Mouse (Mus musculus): ENCODE measurements around the gene Rbm33. TPM values are rescaled to one million over a fixed set of nuclear protein-coding genes. Genes with fewer than 3 reads are reported as not detected.

The Rbm33 gene
- total RNA-seq, 4 experiments from 2014 or later = 37.3 to 42.9 (median 39.5) TPM

DNA sequence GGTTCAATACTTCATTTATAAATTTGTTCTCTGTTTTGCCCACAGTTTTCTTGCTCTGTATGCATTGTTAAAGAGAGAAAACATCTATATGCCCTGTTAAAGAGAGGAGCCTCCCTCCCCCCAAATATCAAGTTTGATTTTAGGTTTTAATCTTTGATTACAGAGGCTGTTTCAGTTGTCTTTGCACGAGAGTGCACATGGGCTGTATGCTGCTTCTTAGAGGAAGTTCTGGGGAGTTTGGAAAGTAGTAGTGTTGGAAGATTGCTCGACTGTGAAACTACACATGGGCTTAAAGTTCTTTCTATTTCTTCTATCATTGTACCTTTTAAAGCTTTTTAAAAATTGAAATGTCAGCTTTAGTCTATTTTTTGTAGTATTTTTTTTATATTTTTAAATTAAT is 6.9 kb downstream of the Rbm33 start:
- no peak for DNase-seq (ENCODE audit: low spot score in 2 of 2)

DNA sequence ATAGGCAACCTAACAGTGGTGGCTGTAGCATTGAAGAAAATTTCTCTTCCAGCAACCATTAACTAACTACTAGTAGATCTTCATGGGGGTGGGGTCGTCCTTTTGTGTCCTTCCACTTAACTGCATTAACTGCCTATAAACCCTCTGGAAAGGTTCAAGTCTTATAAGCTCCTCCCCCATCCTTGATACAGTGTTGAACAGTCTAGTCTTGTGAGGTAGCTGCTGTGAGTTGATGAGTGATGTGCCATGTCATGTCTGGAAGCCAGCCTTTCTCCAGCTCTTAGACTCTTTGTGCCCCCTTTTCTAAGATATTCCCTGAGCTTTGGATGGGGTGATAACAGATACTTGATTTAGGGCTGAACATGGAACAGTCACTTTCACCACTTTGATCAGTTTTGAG is 7.5 kb downstream of the Rbm33 start:
- DNase-seq (ENCODE audit: low spot score in 2 of 2) = no peak

- DNase-seq (ENCODE audit: low spot score in 2 of 2) = no peak
Measured at GRCm38 (mm10) chr5:28329024-28329806, 12.3 kb downstream of the Rbm33 start.

- DNase-seq (ENCODE audit: low spot score in 2 of 2) = peak; percentile 21 to 23
Measured at GRCm38 (mm10) chr5:28333731-28334130, 16.8 kb downstream of the Rbm33 start.

DNA sequence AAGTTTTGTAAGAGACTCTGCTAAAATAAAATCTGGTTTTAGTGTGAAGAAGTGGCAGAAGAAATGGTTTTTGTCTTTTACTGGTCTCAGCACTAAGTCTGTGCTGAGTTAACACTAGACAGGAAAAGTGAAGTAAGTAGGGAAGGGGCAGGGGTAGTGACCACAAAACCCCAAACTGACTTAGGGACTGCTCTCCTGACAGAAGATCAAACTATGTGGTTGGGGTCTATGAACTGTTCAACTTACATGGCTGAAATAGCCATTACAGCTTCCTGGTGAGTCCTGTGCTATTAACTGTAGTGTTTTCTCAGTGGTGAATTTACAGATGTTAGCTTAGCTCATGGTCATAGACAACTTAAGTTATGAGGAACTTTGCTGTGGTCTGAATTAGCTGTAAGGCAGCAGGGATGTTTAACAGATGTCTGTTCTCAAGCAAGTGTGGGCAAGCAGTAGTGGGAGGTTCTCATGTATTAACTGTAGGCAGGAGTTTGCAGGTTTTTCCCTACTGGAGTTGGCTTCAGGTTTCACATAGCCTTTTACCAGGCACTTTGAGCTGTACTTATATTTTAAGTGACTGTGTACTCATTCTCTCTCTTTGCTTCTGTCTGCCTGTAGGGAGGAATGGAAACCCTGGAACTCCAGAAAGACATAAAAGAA is 35.1 kb downstream of the Rbm33 start:
- DNase-seq (ENCODE audit: low spot score in 2 of 2) = no peak

DNA sequence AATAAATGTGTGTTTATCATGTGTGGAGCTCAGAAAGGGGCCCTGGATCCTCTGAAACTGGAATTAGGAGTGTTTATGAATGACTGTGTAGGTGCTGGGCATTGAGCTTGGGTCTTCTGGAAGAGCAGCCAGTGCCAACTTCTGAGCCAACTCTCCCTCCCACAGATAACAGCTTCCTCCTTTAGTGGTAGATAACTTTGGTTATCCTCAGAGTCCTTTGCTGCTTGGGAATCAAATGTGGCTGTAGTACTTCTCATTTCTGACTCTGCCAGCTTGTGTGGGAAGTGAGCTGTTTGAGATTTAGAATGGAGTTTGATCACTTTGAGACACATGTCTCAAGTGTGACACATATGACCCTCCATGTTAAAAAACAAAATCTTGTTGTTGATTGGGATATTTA is 38.7 kb downstream of the Rbm33 start:
- DNase-seq (ENCODE audit: low spot score in 2 of 2) = no peak

- no peak for DNase-seq (ENCODE audit: low spot score in 2 of 2)
Measured at GRCm38 (mm10) chr5:28360745-28361144, 43.8 kb downstream of the Rbm33 start.

GRCm38 (mm10) chr5:28368056-28368455 is 51.1 kb downstream of the Rbm33 start:
- no peak for DNase-seq (ENCODE audit: low spot score in 2 of 2)

GRCm38 (mm10) chr5:28370836-28371235 is 53.9 kb downstream of the Rbm33 start:
- DNase-seq (ENCODE audit: low spot score in 2 of 2) = no peak

DNA sequence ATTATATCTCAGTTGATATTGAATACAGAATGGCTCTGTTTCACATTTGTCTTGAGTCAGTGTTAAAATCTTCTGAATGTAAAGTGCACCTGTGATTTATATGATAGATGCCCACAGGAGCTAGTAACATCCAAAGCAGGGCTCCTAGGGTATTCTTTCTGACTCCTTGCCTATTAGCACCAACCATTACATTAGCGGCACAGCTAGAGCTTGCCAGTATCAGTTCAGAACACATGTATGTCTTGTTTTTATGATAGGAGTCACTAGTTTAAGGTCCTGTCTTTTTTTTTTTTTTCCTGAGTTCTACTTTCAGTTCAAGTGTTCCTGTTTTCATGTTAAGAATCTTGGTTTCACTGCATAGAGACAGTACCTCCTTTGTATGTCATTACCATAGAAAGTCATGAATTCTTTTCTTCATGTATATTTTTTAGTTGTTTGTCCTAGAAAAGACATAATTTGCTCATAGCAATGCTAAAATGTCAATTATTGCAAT is 55.3 kb downstream of the Rbm33 start:
- no peak for DNase-seq (ENCODE audit: low spot score in 2 of 2)

DNA sequence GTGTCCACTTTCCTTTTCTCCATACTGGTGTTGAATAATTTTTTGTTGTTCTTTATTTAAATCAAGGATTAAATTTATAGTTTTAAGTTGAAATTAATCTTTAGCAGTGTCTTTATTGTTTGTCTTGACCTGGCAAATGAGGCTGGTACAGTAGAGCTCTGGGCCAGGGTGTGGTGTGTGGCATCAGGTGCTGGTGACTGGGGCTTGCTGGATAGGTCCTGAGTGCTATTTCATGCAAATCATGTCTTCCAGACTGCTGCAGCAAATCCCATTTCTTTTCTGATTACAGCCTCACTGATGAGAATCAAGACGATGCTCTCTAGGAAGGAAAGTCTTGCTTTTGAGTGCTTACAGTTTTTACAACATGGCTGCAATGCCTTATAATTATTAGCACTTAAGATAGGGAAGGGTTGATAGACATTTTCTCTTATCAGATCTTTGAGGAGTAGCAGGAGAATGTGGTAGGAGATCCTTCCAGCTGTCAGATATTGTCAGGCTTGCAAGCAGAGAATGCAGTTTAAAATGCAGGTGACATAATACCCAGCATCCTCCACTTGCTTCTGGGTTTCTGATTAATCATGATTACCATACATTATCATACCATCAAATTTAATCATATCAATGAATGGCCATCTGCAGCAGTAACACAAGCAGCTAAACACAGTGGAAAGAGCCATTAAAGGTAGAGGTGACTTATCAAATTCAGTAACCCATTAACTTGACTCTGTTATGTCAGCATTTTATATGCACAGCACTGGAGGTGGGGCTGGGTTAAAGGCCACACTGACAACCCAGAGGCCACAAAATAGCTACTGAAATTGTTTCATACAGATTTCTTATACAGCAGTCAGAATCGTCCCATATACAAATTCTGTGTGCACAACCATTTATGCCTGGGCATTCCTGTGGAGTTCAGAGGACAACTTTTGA is 56.8 kb downstream of the Rbm33 start:
- DNase-seq (ENCODE audit: low spot score in 2 of 2) = no peak

- no peak for DNase-seq (ENCODE audit: low spot score in 2 of 2)
Measured at GRCm38 (mm10) chr5:28377299-28377698, 60.4 kb downstream of the Rbm33 start.

GRCm38 (mm10) chr5:28382289-28382688 is 65.4 kb downstream of the Rbm33 start:
- DNase-seq (ENCODE audit: low spot score in 2 of 2) = no peak

DNA sequence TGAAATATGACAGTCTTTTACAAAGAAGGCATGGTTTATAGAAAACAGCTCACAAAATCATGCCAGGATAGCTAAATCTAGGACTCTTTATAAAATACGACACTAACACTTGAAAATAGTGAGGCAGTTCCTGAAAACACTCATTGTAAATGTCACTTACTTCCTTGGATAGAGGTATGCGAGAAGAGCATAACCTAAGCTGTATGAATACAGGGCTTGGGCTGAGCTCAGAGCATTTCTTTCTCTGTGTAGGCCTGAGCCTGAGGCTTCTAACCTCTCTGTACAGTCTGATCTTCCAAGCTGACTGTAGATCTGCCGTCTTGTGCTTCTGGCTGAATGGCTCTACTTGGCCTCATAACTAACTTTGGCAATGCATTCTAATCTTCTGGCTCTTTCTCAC is 69.9 kb downstream of the Rbm33 start:
- no peak for DNase-seq (ENCODE audit: low spot score in 2 of 2)

- DNase-seq (ENCODE audit: low spot score in 2 of 2) = no peak
Measured at GRCm38 (mm10) chr5:28387531-28388179, 70.7 kb downstream of the Rbm33 start.

DNA sequence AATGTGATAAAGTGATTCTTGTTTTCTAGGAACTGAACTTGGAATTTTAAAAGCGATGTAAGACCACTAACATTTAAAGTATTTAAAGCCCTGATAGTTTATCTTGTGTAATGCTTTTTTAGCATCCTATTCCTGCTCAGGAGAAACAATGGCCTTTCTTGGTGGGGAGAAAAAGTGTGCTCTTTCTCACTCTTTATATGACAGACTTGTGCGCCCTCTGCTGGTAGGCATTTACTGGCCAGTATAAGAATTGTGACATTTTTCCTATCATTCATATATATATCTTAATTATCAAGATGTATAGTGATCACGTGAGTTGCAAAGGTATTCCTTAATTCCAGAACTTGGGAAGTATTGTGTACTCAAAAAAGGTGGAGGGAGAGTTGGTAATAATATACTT is 71.3 kb downstream of the Rbm33 start:
- peak in 1 of 2 experiments; percentile 15 for DNase-seq (ENCODE audit: low spot score in 2 of 2)

DNA sequence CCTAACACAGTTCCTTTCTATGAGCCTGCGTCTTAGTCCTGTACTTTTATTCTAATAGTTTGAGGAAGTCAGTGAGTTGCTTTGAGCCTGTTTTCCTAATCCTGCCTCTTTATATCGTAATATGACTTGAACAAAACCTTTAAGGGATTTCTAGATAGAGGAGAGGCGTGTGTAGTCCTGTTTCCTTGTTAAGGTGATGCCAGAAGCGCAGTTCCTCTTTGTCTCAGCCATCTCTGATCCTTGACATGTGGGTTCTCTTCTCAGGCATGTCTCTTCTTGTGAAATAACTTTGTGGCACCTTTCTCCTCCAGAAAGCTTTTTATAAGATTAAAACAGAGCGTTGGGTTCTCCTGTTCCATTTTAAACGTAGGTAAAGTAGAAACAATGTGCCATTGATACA is 73.3 kb downstream of the Rbm33 start:
- DNase-seq (ENCODE audit: low spot score in 2 of 2) = no peak

- no peak for DNase-seq (ENCODE audit: low spot score in 2 of 2)
Measured at GRCm38 (mm10) chr5:28397344-28397743, 80.4 kb downstream of the Rbm33 start.

GRCm38 (mm10) chr5:28398736-28399135 is 81.8 kb downstream of the Rbm33 start:
- no peak for DNase-seq (ENCODE audit: low spot score in 2 of 2)

DNA sequence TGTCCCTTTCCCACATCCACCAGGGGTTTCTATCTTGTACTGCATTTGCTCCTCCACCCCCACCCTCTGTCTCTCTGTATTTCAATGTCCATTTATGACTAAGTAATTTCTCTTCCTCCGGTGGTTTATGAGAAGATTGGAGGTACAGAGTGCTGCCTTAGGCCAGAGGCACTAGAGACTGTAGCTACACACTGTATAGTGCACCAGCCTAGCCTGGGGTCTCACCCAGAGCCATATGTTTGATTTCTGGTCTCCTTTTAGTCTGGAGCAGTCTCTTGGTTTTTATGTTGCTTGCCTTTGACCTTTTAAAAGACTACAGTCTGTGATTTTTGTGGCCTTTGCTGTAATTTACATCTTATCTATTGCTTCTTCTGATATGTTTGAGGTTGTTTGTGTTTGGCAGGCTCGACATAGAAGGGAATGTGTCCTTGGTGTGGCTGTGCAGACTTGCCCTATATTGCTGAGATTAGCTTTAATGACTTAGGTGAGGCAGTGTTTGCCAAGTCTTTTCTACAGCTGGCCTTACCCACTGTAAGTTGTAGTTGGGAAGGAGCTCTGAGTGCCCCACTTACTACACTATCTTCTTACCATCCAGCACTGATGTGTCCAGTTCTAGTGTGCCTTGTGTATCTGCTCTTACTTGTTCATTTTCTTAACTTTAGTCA is 82.7 kb downstream of the Rbm33 start:
- DNase-seq (ENCODE audit: low spot score in 2 of 2) = no peak

DNA sequence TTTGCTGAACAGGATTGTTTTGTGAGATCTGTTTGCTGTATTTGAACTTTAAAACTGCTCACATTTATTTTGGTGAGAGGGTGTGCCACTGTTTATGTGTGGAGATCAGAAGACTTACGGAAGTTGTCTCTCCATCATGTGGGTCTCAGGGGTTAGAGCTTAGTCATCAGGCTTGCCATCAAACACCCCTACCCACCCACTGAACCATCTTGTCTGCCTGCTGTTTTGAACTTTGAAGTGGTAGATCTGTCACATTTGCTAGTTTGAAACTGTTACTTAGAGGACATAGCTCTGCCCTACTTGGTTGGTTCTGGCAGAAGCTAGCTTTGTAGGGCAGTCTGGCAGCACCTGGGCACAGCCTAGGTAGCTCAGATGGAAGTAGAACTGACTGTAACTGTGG is 85.8 kb downstream of the Rbm33 start:
- no peak for DNase-seq (ENCODE audit: low spot score in 2 of 2)

Measured in gastrocnemius, adult 8-10 months (tissue).